Comparison of ENCODE assay signal across 24 mouse cellular contexts in the genomic region with DNA sequence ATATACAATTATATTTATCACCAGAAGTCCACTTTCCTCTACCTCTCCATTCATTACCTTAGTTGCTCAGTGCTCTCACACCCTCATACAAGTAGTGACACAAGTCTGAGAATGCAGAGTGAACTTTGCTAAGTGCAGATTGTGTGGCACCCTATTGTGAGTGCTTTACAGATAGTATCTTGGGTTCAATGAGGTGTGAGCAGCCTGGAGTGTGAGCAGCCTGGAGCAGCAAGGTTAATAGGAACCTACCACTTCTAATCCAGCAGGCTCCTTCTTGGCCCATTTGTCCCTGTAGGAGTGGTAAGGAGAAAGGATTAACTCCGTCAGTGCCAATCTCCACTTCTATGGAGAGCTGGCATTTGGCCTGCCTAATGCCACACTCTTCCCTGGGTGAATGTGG.
"Had no signal": no experiment of that assay in that cellular context is flagged by ENCODE, and none has a peak within 500 bp of the region (broad histone marks: within the 10 kb centered on the region; RNA-seq: fewer than 3 reads in every experiment).

No protein-coding gene starts in this region.

- H3K4me2 ChIP-seq: heart, embryonic 11.5 days; heart, embryonic 13.5 days; heart, embryonic 15.5 days; hindbrain, embryonic 15.5 days; limb, embryonic 13.5 days; limb, embryonic 15.5 days; liver, embryonic 12.5 days had no signal

- H3K27ac ChIP-seq: heart, adult 2 months; heart, embryonic 13.5 days; heart, embryonic 15.5 days; hindbrain, embryonic 15.5 days; limb, embryonic 15.5 days; liver, embryonic 12.5 days; liver, embryonic 14.5 days had no signal

- H3K36me3 ChIP-seq: heart, embryonic 13.5 days; heart, embryonic 15.5 days; hindbrain, embryonic 15.5 days; limb, embryonic 13.5 days; limb, embryonic 15.5 days; liver, embryonic 12.5 days had no signal

- H3K4me1 ChIP-seq: hindbrain, embryonic 15.5 days; liver, embryonic 12.5 days had no signal

- ATAC-seq: forebrain, postnatal 0 days; intestine, embryonic 16.5 days; liver, embryonic 12.5 days had no signal

- H3K4me3 ChIP-seq: heart, adult 2 months; heart, embryonic 13.5 days; heart, embryonic 15.5 days; hindbrain, embryonic 15.5 days; limb, embryonic 13.5 days; limb, embryonic 15.5 days; liver, embryonic 12.5 days had no signal

- H3K9me3 ChIP-seq: heart, embryonic 13.5 days; heart, embryonic 15.5 days; hindbrain, embryonic 15.5 days; limb, embryonic 13.5 days; limb, embryonic 15.5 days; liver, embryonic 12.5 days had no signal

- H3K27me3 ChIP-seq: heart, embryonic 13.5 days; heart, embryonic 15.5 days; hindbrain, embryonic 15.5 days; limb, embryonic 13.5 days; limb, embryonic 15.5 days; liver, embryonic 12.5 days had no signal

- H3K9ac ChIP-seq: forebrain, postnatal 0 days; heart, embryonic 13.5 days; heart, embryonic 15.5 days; hindbrain, embryonic 15.5 days; limb, embryonic 13.5 days; limb, embryonic 15.5 days; liver, embryonic 12.5 days; liver, embryonic 14.5 days had no signal

- DNase-seq: forebrain, postnatal 0 days; gastrocnemius, postnatal 14 days; gastrocnemius, postnatal 36 days; heart, adult 11 months; heart, adult 2 months; heart, postnatal 14 days; heart, postnatal 36 days; kidney, adult 11 months; kidney, adult 9 months; kidney, postnatal 10 days; kidney, postnatal 36 days; layer of hippocampus, adult 9-11 months; layer of hippocampus, postnatal 36 days; left cerebral cortex, postnatal 4 days; lung, adult 18-20 months had no signal
